Mouse (Mus musculus) cortical plate, adult 2 months (tissue): ENCODE results near the gene Emg1.

ENCODE experiments used
- CTCF ChIP-seq: fragments of 200-500 bp; IDR thresholded peaks from 2 replicates; pipeline ENCODE4 v1.5.1; 2011; ENCODE audit warnings: mild to moderate bottlenecking, control low read depth, low read length; ENCODE audit not compliant: insufficient read depth; ENCODE audit errors: extremely low read depth
- POLR2A ChIP-seq: fragments of 200-500 bp; IDR thresholded peaks from 2 replicates; pipeline ENCODE4 v1.6.1; 2011; ENCODE audit warnings: mild to moderate bottlenecking, low read length, control low read depth; ENCODE audit not compliant: insufficient read depth; ENCODE audit errors: extremely low read depth

GRCm38 (mm10) chr6:124729850-124730705 is 18.1 kb upstream of the Emg1 start:
- TF ChIP-seq CTCF (no peak), POLR2A (no peak)
